Mouse (Mus musculus): Measurements from ENCODE around the gene Ppil6. TPM values are rescaled to one million over a fixed set of nuclear protein-coding genes. Genes with fewer than 3 reads are reported as not detected.

Ppil6 gene
- polyA plus RNA-seq, 1 experiment from 2014 or later, result 3.5 TPM

- no peaks in the 10 kb centered on the region for H3K27me3 ChIP-seq (ENCODE audit: control insufficient read depth, insufficient read depth, low read length)
- H3K9me3 ChIP-seq (ENCODE audit: control insufficient read depth, low read length), result no peaks in the 10 kb centered on the region
- H3K4me2 ChIP-seq (ENCODE audit: low read depth, low read length), result peak within 1 kb of the TSS; percentile 70
- peak within 1 kb of the TSS; percentile 44 for H3K4me3 ChIP-seq (ENCODE audit: low read depth, low read length)
- peak within 1 kb of the TSS; percentile 67 for H3K27ac ChIP-seq (ENCODE audit: low read depth, low read length)
- peak within 1 kb of the TSS; percentile 65 for H3K9ac ChIP-seq (replicated peaks; ENCODE audit: low read depth, low read length)
- peaks cover 18% of the 10 kb centered on the region for H3K4me1 ChIP-seq (ENCODE audit: control insufficient read depth, insufficient read depth, low read length)
- H3K36me3 ChIP-seq (ENCODE audit: control insufficient read depth, insufficient read depth, low read length), result no peaks in the 10 kb centered on the region
- ATAC-seq (ENCODE audit: low read depth), result peak; percentile 72
- WGBS, result 1% methylated on average over 35 of the region's 35 CpGs
Measured at GRCm38 (mm10) chr10:41476171-41477017, 13.8 kb upstream of the Ppil6 start, which contains the start of gene Mical1. Gene Mical1, plus strand, starts transcription at chr10:41476314.

DNA sequence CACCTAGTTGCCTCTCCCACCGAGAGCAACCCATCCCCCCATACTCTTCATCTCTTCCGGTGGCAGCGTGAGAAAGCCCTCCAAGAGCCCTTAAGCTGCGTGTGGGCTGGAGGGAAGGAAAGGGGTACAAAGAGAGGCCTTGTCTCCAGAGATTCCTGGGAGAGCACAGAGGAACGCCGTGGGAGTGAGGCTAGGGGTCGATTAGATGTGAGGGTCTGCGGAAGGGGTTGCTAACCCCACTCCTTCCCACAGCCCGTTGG lies 13.3 kb upstream of the Ppil6 start:
- Histone ChIP-seq H3K4me3 (ENCODE audit: low read depth, low read length) (peak overlapping the region; percentile 44), H3K9me3 (ENCODE audit: control insufficient read depth, low read length) (no peaks in the 10 kb centered on the region), H3K27me3 (ENCODE audit: control insufficient read depth, insufficient read depth, low read length) (no peaks in the 10 kb centered on the region), H3K4me2 (ENCODE audit: low read depth, low read length) (peak overlapping the region; percentile 70), H3K4me1 (ENCODE audit: control insufficient read depth, insufficient read depth, low read length) (peaks cover 18% of the 10 kb centered on the region), H3K36me3 (ENCODE audit: control insufficient read depth, insufficient read depth, low read length) (no peaks in the 10 kb centered on the region), H3K9ac (replicated peaks; ENCODE audit: low read depth, low read length) (peak overlapping the region; percentile 65), H3K27ac (ENCODE audit: low read depth, low read length) (peak overlapping the region; percentile 67)
- ATAC-seq (ENCODE audit: low read depth), result peak; percentile 35
- 0% methylated on average over 9 of the region's 9 CpGs for WGBS

- peak overlapping the region; percentile 44 for H3K4me3 ChIP-seq (ENCODE audit: low read depth, low read length)
- WGBS, result 2% methylated on average over 20 of the region's 20 CpGs
- H3K9ac ChIP-seq (replicated peaks; ENCODE audit: low read depth, low read length), result peak overlapping the region; percentile 65
- H3K4me2 ChIP-seq (ENCODE audit: low read depth, low read length), result peak overlapping the region; percentile 70
- peak; percentile 77 for ATAC-seq (ENCODE audit: low read depth)
- no peaks in the 10 kb centered on the region for H3K36me3 ChIP-seq (ENCODE audit: control insufficient read depth, insufficient read depth, low read length)
- H3K27me3 ChIP-seq (ENCODE audit: control insufficient read depth, insufficient read depth, low read length), result no peaks in the 10 kb centered on the region
- peak overlapping the region; percentile 67 for H3K27ac ChIP-seq (ENCODE audit: low read depth, low read length)
- no peaks in the 10 kb centered on the region for H3K9me3 ChIP-seq (ENCODE audit: control insufficient read depth, low read length)
- H3K4me1 ChIP-seq (ENCODE audit: control insufficient read depth, insufficient read depth, low read length), result peaks cover 18% of the 10 kb centered on the region
Measured at GRCm38 (mm10) chr10:41477278-41478181, 12.7 kb upstream of the Ppil6 start.

GRCm38 (mm10) chr10:41479961-41480360 lies 10.3 kb upstream of the Ppil6 start:
- Histone ChIP-seq H3K4me2 (ENCODE audit: low read depth, low read length) (no peak overlapping the region), H3K4me1 (ENCODE audit: control insufficient read depth, insufficient read depth, low read length) (peaks cover 18% of the 10 kb centered on the region), H3K4me3 (ENCODE audit: low read depth, low read length) (no peak overlapping the region), H3K27ac (ENCODE audit: low read depth, low read length) (no peak overlapping the region), H3K9me3 (ENCODE audit: control insufficient read depth, low read length) (no peaks in the 10 kb centered on the region), H3K9ac (replicated peaks; ENCODE audit: low read depth, low read length) (no peak overlapping the region), H3K36me3 (ENCODE audit: control insufficient read depth, insufficient read depth, low read length) (peaks cover 3% of the 10 kb centered on the region; the same call in 1 of the 2 replicates), H3K27me3 (ENCODE audit: control insufficient read depth, insufficient read depth, low read length) (no peaks in the 10 kb centered on the region)
- ATAC-seq (ENCODE audit: low read depth), result no peak
- WGBS, result 84% methylated on average over 3 of the region's 3 CpGs

DNA sequence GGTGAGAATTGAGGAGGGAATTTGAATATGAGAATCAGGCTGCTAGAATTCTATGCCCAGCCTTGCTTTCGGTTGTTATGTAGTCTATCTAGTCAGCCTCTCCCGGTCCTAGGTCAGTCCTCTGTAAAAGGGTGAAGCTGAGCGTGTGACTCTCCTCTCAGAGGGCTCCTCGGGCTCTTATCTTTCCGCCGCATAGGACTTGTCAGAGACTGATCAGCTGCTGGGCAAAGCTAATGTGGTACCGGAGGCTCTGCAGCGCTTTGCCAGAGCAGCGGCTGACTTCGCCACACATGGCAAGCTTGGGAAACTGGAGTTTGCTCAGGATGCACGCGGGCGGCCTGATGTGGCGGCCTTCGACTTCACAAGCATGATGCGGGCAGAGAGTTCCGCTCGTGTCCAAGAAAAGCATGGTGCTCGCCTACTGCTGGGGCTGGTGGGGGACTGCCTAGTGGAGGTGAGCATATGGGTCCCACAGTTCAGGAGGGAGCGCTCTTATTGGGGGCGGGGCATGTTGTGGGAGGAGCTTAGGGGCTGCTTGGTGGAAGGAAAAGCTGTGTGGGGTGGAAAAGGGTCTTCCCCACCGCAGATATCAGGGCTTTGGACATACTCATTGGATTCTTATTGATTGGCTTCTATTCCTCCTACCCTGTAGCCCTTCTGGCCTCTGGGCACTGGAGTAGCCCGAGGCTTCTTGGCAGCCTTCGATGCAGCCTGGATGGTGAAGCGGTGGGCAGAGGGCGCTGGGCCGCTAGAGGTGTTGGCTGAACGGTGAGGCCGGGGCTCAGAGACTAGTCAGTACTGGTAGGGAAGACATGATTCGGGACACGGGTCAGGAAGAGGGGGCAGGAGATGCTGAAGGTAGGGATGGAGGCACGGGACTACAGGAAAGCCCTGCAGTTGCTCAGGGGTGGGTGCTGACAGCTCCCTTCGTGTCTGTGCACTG lies 9.0 kb upstream of the Ppil6 start:
- Histone ChIP-seq H3K4me2 (ENCODE audit: low read depth, low read length) (no peak overlapping the region), H3K4me1 (ENCODE audit: control insufficient read depth, insufficient read depth, low read length) (peaks cover 13% of the 10 kb centered on the region; the same call in 1 of the 2 replicates), H3K9ac (replicated peaks; ENCODE audit: low read depth, low read length) (no peak overlapping the region), H3K4me3 (ENCODE audit: low read depth, low read length) (no peak overlapping the region), H3K36me3 (ENCODE audit: control insufficient read depth, insufficient read depth, low read length) (peaks cover 7% of the 10 kb centered on the region), H3K27ac (ENCODE audit: low read depth, low read length) (no peak overlapping the region), H3K27me3 (ENCODE audit: control insufficient read depth, insufficient read depth, low read length) (no peaks in the 10 kb centered on the region), H3K9me3 (ENCODE audit: control insufficient read depth, low read length) (no peaks in the 10 kb centered on the region)
- ATAC-seq (ENCODE audit: low read depth), result no peak
- WGBS, result 72% methylated on average over 33 of the region's 33 CpGs

DNA sequence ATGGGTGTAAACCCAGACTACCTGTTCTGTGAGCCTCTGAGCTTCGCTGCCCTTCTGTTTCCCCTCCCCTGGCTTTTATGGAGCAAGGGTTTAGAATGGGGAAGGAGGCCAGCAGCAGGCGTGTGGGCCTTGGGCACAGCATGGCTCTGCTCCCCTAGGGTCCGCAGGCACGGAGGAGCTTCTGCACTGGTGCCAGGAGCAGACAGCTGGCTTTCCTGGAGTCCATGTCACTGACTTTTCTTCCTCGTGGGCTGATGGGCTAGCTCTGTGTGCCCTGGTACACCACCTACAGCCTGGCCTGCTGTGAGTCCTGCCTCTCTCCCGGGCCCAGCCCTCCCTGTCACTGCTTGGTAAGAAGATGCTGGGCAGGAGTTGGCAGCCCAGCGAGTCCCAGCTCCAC lies 7.8 kb upstream of the Ppil6 start:
- 72% methylated on average over 7 of the region's 7 CpGs for WGBS

DNA sequence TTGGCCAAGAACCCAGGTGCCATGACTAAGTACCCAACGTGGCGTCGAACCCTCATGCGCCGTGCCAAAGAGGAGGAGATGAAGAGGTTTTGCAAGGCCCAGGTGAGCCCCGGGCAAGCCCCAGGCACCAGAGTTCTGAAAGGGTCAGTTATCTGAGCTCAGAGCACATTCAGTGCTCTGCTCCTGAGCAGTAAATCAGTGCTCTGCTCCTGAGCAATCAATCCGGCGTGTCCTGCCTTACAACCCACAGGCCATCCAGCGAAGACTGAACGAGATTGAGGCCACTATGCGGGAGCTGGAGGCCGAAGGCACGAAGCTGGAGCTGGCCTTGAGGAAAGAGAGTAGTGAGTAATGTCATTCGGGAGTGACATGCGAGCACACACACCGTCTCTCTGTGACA lies 4.5 kb upstream of the Ppil6 start:
- ATAC-seq (ENCODE audit: low read depth), result no peak

More for the DNA sequence above, 7.8 kb upstream of the Ppil6 start:
- no peak overlapping the region for H3K4me2 ChIP-seq (ENCODE audit: low read depth, low read length)
- no peak overlapping the region for H3K27ac ChIP-seq (ENCODE audit: low read depth, low read length)
- no peak overlapping the region for H3K4me3 ChIP-seq (ENCODE audit: low read depth, low read length)
- no peaks in the 10 kb centered on the region for H3K27me3 ChIP-seq (ENCODE audit: control insufficient read depth, insufficient read depth, low read length)
- no peak for ATAC-seq (ENCODE audit: low read depth)
- H3K36me3 ChIP-seq (ENCODE audit: control insufficient read depth, insufficient read depth, low read length), result peaks cover 13% of the 10 kb centered on the region
- no peaks in the 10 kb centered on the region for H3K9me3 ChIP-seq (ENCODE audit: control insufficient read depth, low read length)
- H3K4me1 ChIP-seq (ENCODE audit: control insufficient read depth, insufficient read depth, low read length), result peaks cover 6% of the 10 kb centered on the region; the same call in 1 of the 2 replicates
- H3K9ac ChIP-seq (replicated peaks; ENCODE audit: low read depth, low read length), result no peak overlapping the region

GRCm38 (mm10) chr10:41486506-41487170 lies 3.6 kb upstream of the Ppil6 start:
- Histone ChIP-seq H3K27ac (ENCODE audit: low read depth, low read length) (no peak overlapping the region), H3K36me3 (ENCODE audit: control insufficient read depth, insufficient read depth, low read length) (peaks cover 15% of the 10 kb centered on the region), H3K4me1 (ENCODE audit: control insufficient read depth, insufficient read depth, low read length) (peaks cover 3% of the 10 kb centered on the region; the same call in 1 of the 2 replicates), H3K27me3 (ENCODE audit: control insufficient read depth, insufficient read depth, low read length) (no peaks in the 10 kb centered on the region), H3K4me2 (ENCODE audit: low read depth, low read length) (no peak overlapping the region), H3K9me3 (ENCODE audit: control insufficient read depth, low read length) (no peaks in the 10 kb centered on the region), H3K4me3 (ENCODE audit: low read depth, low read length) (no peak overlapping the region), H3K9ac (replicated peaks; ENCODE audit: low read depth, low read length) (no peak overlapping the region)
- 87% methylated on average over 14 of the region's 14 CpGs for WGBS
- no peak for ATAC-seq (ENCODE audit: low read depth)

More for the DNA sequence above, 4.5 kb upstream of the Ppil6 start:
- H3K4me1 ChIP-seq (ENCODE audit: control insufficient read depth, insufficient read depth, low read length), result no peaks in the 10 kb centered on the region; the same call in 1 of the 2 replicates
- H3K4me2 ChIP-seq (ENCODE audit: low read depth, low read length), result no peak overlapping the region
- no peak overlapping the region for H3K4me3 ChIP-seq (ENCODE audit: low read depth, low read length)
- H3K27me3 ChIP-seq (ENCODE audit: control insufficient read depth, insufficient read depth, low read length), result no peaks in the 10 kb centered on the region
- no peaks in the 10 kb centered on the region for H3K9me3 ChIP-seq (ENCODE audit: control insufficient read depth, low read length)
- H3K9ac ChIP-seq (replicated peaks; ENCODE audit: low read depth, low read length), result no peak overlapping the region
- H3K27ac ChIP-seq (ENCODE audit: low read depth, low read length), result no peak overlapping the region
- 91% methylated on average over 16 of the region's 16 CpGs for WGBS
- H3K36me3 ChIP-seq (ENCODE audit: control insufficient read depth, insufficient read depth, low read length), result peaks cover 15% of the 10 kb centered on the region
